22 mouse cellular contexts compared by ENCODE assay signal in genomic region chr4:105771626-105772025, GRCm38 (mm10). TPM values are rescaled to one million over a fixed set of nuclear protein-coding genes. Genes with fewer than 3 reads are reported as not detected.
"Had no signal": no experiment of that assay in that cellular context is flagged by ENCODE, and none has a peak within 500 bp of the region (broad histone marks: within the 10 kb centered on the region; RNA-seq: fewer than 3 reads in every experiment).

No protein-coding gene starts in this region.

- DNase-seq: kidney, postnatal 25 days; layer of hippocampus, adult 9-11 months; left cerebral cortex, postnatal 4 days; liver, embryonic 13.5 days; lung, adult 2 months; lung, postnatal 14 days; lung, postnatal 4 days; midbrain, embryonic 14.5 days; right cerebral cortex, adult 18-20 months; right cerebral cortex, postnatal 14 days; right cerebral cortex, postnatal 4 days; thymus, adult 2 months; thymus, postnatal 14 days; thymus, postnatal 4 days had no signal

RNA-seq across cellular contexts. Expression of gene Gm12728, which starts 18.0 kb away (rescaled TPM):
- total RNA-seq: layer of hippocampus, adult 2 months; layer of hippocampus, postnatal 25 days; left cerebral cortex, adult 2 months; left cerebral cortex, postnatal 10 days; left cerebral cortex, postnatal 4 days; liver, adult 2 months; megakaryocyte progenitor cell, adult 5-6 weeks; megakaryocyte-erythroid progenitor cell, adult 5-6 weeks; midbrain, postnatal 0 days had no signal
